Mouse (Mus musculus): Measurements from ENCODE around the gene Prickle2.

Prickle2 gene

GRCm38 (mm10) chr6:92667544-92667943 lies 38.4 kb downstream of the Prickle2 start:
- DNase-seq (ENCODE audit: low spot score) = no peak

- peak; percentile 82 for DNase-seq (ENCODE audit: low spot score)
Measured at GRCm38 (mm10) chr6:92665530-92665989, 40.4 kb downstream of the Prickle2 start.

GRCm38 (mm10) chr6:92663885-92664284 lies 42.1 kb downstream of the Prickle2 start:
- DNase-seq (ENCODE audit: low spot score) = no peak

GRCm38 (mm10) chr6:92663433-92663832 lies 42.5 kb downstream of the Prickle2 start:
- no peak for DNase-seq (ENCODE audit: low spot score)

- no peak for DNase-seq (ENCODE audit: low spot score)
Measured at GRCm38 (mm10) chr6:92649063-92649462, 56.9 kb downstream of the Prickle2 start.

- DNase-seq (ENCODE audit: low spot score) = no peak
Measured at GRCm38 (mm10) chr6:92648571-92648970, 57.4 kb downstream of the Prickle2 start.

- no peak for DNase-seq (ENCODE audit: low spot score)
Measured at GRCm38 (mm10) chr6:92642929-92643328, 63.0 kb downstream of the Prickle2 start.

- DNase-seq (ENCODE audit: low spot score) = no peak
Measured at GRCm38 (mm10) chr6:92641956-92642355, 64.0 kb downstream of the Prickle2 start.

GRCm38 (mm10) chr6:92640896-92641295 lies 65.1 kb downstream of the Prickle2 start:
- no peak for DNase-seq (ENCODE audit: low spot score)

GRCm38 (mm10) chr6:92636431-92636830 lies 69.5 kb downstream of the Prickle2 start:
- DNase-seq (ENCODE audit: low spot score) = no peak

- no peak for DNase-seq (ENCODE audit: low spot score)
Measured at GRCm38 (mm10) chr6:92634876-92635468, 71.0 kb downstream of the Prickle2 start.

- DNase-seq (ENCODE audit: low spot score) = no peak
Measured at GRCm38 (mm10) chr6:92630991-92631390, 75.0 kb downstream of the Prickle2 start.

- no peak for DNase-seq (ENCODE audit: low spot score)
Measured at GRCm38 (mm10) chr6:92627711-92628110, 78.2 kb downstream of the Prickle2 start.

- DNase-seq (ENCODE audit: low spot score) = no peak
Measured at GRCm38 (mm10) chr6:92627048-92627617, 78.8 kb downstream of the Prickle2 start.

GRCm38 (mm10) chr6:92625923-92626322 lies 80.0 kb downstream of the Prickle2 start:
- DNase-seq (ENCODE audit: low spot score) = peak; percentile 43

GRCm38 (mm10) chr6:92624306-92624705 lies 81.6 kb downstream of the Prickle2 start:
- no peak for DNase-seq (ENCODE audit: low spot score)

- no peak for DNase-seq (ENCODE audit: low spot score)
Measured at GRCm38 (mm10) chr6:92617183-92617582, 88.8 kb downstream of the Prickle2 start.

- no peak for DNase-seq (ENCODE audit: low spot score)
Measured at GRCm38 (mm10) chr6:92614771-92615170, 91.2 kb downstream of the Prickle2 start.

GRCm38 (mm10) chr6:92612151-92612769 lies 93.7 kb downstream of the Prickle2 start:
- DNase-seq (ENCODE audit: low spot score) = no peak

GRCm38 (mm10) chr6:92609682-92610235 lies 96.2 kb downstream of the Prickle2 start:
- no peak for DNase-seq (ENCODE audit: low spot score)

GRCm38 (mm10) chr6:92609078-92609477 lies 96.9 kb downstream of the Prickle2 start:
- no peak for DNase-seq (ENCODE audit: low spot score)

- peak; percentile 46 for DNase-seq (ENCODE audit: low spot score)
Measured at GRCm38 (mm10) chr6:92605156-92605555, 100.8 kb downstream of the Prickle2 start.

- DNase-seq (ENCODE audit: low spot score) = no peak
Measured at GRCm38 (mm10) chr6:92596340-92596739, 109.6 kb downstream of the Prickle2 start.

Measured in testis, postnatal 10 days (tissue).